Mouse (Mus musculus) liver, postnatal 0 days (tissue): ENCODE data around the gene Gmfb.

Experiments used
- CTCF ChIP-seq: sonication (generic); IDR thresholded peaks from 2 replicates; pipeline ENCODE4 v1.5.1; 2016; ENCODE audit warnings: antibody characterized with exemption, low read depth
- EP300 ChIP-seq: IDR thresholded peaks from 2 replicates; pipeline ENCODE4 v1.6.1; 2016; ENCODE audit warnings: antibody characterized with exemption, low read depth, mild to moderate bottlenecking

GRCm38 (mm10) chr14:46832354-46833272, 10.6 kb upstream of the Gmfb start:
- TF ChIP-seq CTCF (no peak), EP300 (no peak)
